Mouse (Mus musculus): ENCODE data around the gene Scel. TPM values are rescaled to one million over a fixed set of nuclear protein-coding genes. Genes with fewer than 3 reads are reported as not detected.
A peak's percentile ranks its signal among the peaks of the same experiment; 100 is the strongest.
"Not testable (repeated sequence)": the region's sequence is repeated elsewhere in the genome, so short reads cannot be mapped to it uniquely, and the experiment has no call there.

Scel gene
- 0.14 and 0.19 TPM in 2 replicates for polyA plus RNA-seq (2015; fragmentation: Nextera tagmentation; extraction: Ambion mirVana)

GRCm38 (mm10) chr14:103512802-103513472 is at the start of gene Scel:
Gene Scel (plus strand): TSS chr14:103513342.
- Histone ChIP-seq H3K36me3 (no peaks in the 10 kb centered on the region), H3K4me1 (replicated peaks) (no peaks in the 10 kb centered on the region), H3K9me3 (replicated peaks) (no peaks in the 10 kb centered on the region), H3K27me3 (no peaks in the 10 kb centered on the region), H3K4me2 (0 out of 2 replicates have a peak within 1 kb of the TSS, but pooled peaks have one; percentile 8), H3K27ac (no peak within 1 kb of the TSS), H3K9ac (no peak within 1 kb of the TSS), H3K4me3 (replicated peaks) (no peak within 1 kb of the TSS)
- ATAC-seq (ENCODE audit: low read depth) (no peak), DNase-seq (no peak)
- 22% methylated on average over 14 of the region's 14 CpGs for WGBS (ENCODE audit: insufficient replicate concordance)

GRCm38 (mm10) chr14:103468691-103469463 is 44.3 kb upstream of the Scel start:
- no peaks in the 10 kb centered on the region for H3K27me3 ChIP-seq
- H3K36me3 ChIP-seq, result no peaks in the 10 kb centered on the region
- H3K9me3 ChIP-seq (replicated peaks), result no peaks in the 10 kb centered on the region
- DNase-seq (no peak), ATAC-seq (ENCODE audit: low read depth) (no peak)
- no peak overlapping the region for H3K9ac ChIP-seq
- peak overlapping the region; percentile 41; the same call in 1 of the 2 replicates for H3K4me2 ChIP-seq
- H3K4me3 ChIP-seq (replicated peaks), result no peak overlapping the region
- WGBS (ENCODE audit: insufficient replicate concordance), result 65% methylated on average over 12 of the region's 12 CpGs
- no peak overlapping the region for H3K27ac ChIP-seq
- H3K4me1 ChIP-seq (replicated peaks), result peaks cover 5% of the 10 kb centered on the region; the same call in 1 of the 2 replicates

DNA sequence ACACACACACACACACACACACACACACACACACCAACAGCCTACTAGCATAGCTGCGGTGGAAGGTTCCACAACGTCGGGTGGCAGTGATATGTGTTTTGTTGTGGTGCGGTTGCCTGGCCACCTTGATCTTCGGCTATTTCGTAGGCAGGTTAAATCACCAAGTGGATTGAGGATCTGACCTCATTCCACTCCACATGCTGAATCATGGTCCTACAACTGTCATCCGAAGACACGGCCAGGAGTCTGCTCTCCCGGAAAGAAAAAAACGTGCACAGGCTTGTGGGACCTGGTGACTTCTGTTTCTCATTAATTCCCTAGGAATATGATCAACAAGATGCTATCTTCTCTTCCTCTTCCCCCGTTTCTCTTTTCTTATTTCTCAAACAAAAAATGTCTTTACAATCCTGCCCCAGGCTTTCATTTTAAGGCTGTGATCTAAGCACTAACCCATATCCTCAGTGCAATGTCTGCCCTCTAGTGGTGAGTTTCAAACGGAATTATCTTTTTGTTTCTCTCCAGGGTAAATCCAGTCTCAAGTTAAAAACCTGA is 43.6 kb upstream of the Scel start:
- Histone ChIP-seq H3K27ac (no peak overlapping the region), H3K36me3 (no peaks in the 10 kb centered on the region), H3K27me3 (no peaks in the 10 kb centered on the region), H3K9ac (no peak overlapping the region), H3K9me3 (replicated peaks) (no peaks in the 10 kb centered on the region), H3K4me3 (replicated peaks) (peak overlapping the region; percentile 28; the same call in 1 of the 2 replicates), H3K4me2 (peak overlapping the region; percentile 41), H3K4me1 (replicated peaks) (peaks cover 5% of the 10 kb centered on the region; the same call in 1 of the 2 replicates)
- DNase-seq, result peak; percentile 6
- ATAC-seq (ENCODE audit: low read depth), result peak; percentile 48
- WGBS (ENCODE audit: insufficient replicate concordance), result 40% methylated on average over 12 of the region's 12 CpGs

DNA sequence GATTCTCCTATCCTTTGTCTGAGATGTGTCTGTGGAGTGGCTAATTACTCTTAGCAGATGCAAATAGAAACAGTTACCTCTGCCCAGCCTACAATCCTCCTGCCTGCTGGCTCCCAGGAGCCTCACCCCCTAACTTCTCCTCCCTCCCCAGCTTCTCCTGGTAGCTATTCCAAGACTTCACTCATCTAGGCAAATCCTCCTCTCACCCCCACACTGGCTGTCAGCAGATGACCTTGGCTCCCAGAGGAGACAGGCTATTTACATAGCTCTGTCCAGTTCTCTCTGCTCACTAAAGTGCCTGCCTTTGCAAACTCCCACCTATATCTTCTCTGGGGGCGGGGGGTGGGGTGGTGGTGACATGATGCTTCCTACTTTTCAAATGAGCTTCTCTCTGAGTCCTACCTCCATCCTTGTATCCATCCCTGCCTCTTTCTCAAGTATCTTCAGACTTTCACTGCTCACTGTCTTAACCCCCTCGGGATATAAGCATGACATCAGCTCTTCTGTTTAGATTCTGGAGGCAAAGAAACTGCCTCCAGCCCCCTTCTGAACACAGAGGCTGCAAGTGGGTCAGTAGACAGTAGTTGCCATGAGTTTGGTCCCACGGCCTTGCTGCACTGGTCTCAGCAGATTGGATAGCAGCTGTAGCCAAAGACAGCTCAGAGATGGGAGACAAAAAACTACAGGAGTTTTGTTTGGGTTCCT is 41.9 kb upstream of the Scel start:
- no peaks in the 10 kb centered on the region for H3K36me3 ChIP-seq
- H3K4me3 ChIP-seq (replicated peaks), result no peak overlapping the region
- no peaks in the 10 kb centered on the region for H3K27me3 ChIP-seq
- no peak for DNase-seq
- no peak overlapping the region for H3K4me2 ChIP-seq
- no peak overlapping the region for H3K9ac ChIP-seq
- H3K27ac ChIP-seq, result no peak overlapping the region
- H3K4me1 ChIP-seq (replicated peaks), result peaks cover 5% of the 10 kb centered on the region; the same call in 1 of the 2 replicates
- no peak for ATAC-seq (ENCODE audit: low read depth)
- WGBS (ENCODE audit: insufficient replicate concordance), result 31% methylated on average over 3 of the region's 3 CpGs
- no peaks in the 10 kb centered on the region for H3K9me3 ChIP-seq (replicated peaks)

DNA sequence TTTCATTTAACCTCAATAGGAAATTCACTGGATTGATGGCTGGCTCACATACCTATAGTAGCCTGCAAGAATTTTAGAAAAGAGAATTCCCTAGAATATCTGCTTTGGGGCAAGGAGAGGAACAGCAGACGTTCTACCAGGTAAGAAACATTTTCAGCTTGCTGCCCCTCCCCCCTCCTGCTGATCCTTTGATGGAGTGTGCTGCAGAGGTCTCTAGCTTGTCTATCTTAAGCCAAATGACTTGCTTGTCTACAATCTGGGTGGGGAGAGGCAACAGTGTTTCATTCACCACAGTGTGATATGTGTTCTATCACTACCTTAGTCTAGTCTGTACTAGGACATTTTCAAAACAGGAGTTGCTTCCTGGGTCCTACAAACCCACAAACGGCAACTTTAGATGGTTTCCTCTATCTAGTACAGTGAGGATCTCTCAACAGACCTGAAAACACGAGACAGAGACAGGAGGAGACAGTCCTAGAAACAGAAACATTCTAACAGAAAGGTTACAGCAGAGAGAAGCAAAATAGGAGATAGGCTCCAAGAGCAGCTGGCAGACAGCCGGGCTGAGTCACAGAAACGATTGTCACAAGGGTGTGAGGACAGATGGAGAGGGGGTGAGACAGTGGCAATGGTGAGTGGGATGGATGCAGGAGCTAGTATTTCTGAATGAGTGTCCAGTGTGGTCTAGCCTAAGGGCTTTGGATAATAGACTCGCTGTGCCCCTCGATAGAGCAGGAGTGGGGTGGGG is 41.2 kb upstream of the Scel start:
- 46% methylated on average over 7 of the region's 7 CpGs for WGBS (ENCODE audit: insufficient replicate concordance)
- DNase-seq (no peak), ATAC-seq (ENCODE audit: low read depth) (no peak)
- no peak overlapping the region for H3K27ac ChIP-seq
- H3K4me1 ChIP-seq (replicated peaks), result peaks cover 5% of the 10 kb centered on the region; the same call in 1 of the 2 replicates
- H3K36me3 ChIP-seq, result no peaks in the 10 kb centered on the region
- H3K27me3 ChIP-seq, result no peaks in the 10 kb centered on the region
- no peak overlapping the region for H3K4me3 ChIP-seq (replicated peaks)
- no peaks in the 10 kb centered on the region for H3K9me3 ChIP-seq (replicated peaks)
- no peak overlapping the region for H3K9ac ChIP-seq
- no peak overlapping the region for H3K4me2 ChIP-seq

- H3K9ac ChIP-seq, result no peak overlapping the region
- no peak overlapping the region for H3K4me2 ChIP-seq
- no peaks in the 10 kb centered on the region for H3K27me3 ChIP-seq
- no peak overlapping the region for H3K4me3 ChIP-seq (replicated peaks)
- WGBS (ENCODE audit: insufficient replicate concordance), result 57% methylated on average over 2 of the region's 2 CpGs
- no peaks in the 10 kb centered on the region for H3K36me3 ChIP-seq
- DNase-seq, result no peak
- no peaks in the 10 kb centered on the region for H3K9me3 ChIP-seq (replicated peaks)
- H3K27ac ChIP-seq, result no peak overlapping the region
- ATAC-seq (ENCODE audit: low read depth), result no peak
- H3K4me1 ChIP-seq (replicated peaks), result peaks cover 5% of the 10 kb centered on the region; the same call in 1 of the 2 replicates
Measured at GRCm38 (mm10) chr14:103472554-103472905, 40.6 kb upstream of the Scel start.

GRCm38 (mm10) chr14:103475312-103475711 is 37.8 kb upstream of the Scel start:
- Histone ChIP-seq H3K4me1 (replicated peaks) (peaks cover 5% of the 10 kb centered on the region; the same call in 1 of the 2 replicates), H3K27me3 (no peaks in the 10 kb centered on the region), H3K9ac (no peak overlapping the region), H3K9me3 (replicated peaks) (no peaks in the 10 kb centered on the region), H3K4me2 (no peak overlapping the region), H3K27ac (no peak overlapping the region), H3K4me3 (replicated peaks) (no peak overlapping the region), H3K36me3 (no peaks in the 10 kb centered on the region)
- 53% methylated on average over 7 of the region's 7 CpGs for WGBS (ENCODE audit: insufficient replicate concordance)
- ATAC-seq (ENCODE audit: low read depth) (no peak), DNase-seq (no peak)

DNA sequence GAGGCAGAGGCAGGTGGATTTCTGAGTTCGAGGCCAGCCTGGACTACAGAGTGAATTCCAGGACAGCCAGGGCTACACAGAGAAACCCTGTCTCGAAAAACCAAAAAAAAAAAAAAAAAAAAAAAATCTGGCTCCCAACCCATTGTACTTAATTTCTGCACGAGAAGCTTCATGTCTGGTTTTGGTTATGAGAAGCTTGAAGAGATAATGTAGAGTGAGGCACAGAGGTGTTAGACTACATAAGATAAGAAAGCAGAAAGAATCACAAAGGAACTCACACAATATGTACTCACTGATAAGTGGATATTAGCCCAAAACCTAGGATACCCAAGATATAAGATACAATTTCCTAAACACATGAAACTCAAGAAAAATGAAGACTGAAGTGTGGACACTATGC is 36.9 kb upstream of the Scel start:
- not testable (repeated sequence) for ATAC-seq (ENCODE audit: low read depth); H3K27me3 ChIP-seq; H3K36me3 ChIP-seq; H3K9me3 ChIP-seq (replicated peaks); H3K9ac ChIP-seq; H3K4me1 ChIP-seq (replicated peaks); H3K4me3 ChIP-seq (replicated peaks); H3K27ac ChIP-seq; H3K4me2 ChIP-seq; DNase-seq
- 37% methylated on average over 3 of the region's 3 CpGs for WGBS (ENCODE audit: insufficient replicate concordance)

- H3K36me3 ChIP-seq, result no peaks in the 10 kb centered on the region
- no peaks in the 10 kb centered on the region for H3K27me3 ChIP-seq
- no peak overlapping the region for H3K4me2 ChIP-seq
- H3K9me3 ChIP-seq (replicated peaks), result no peaks in the 10 kb centered on the region
- no peak for DNase-seq
- 56% methylated on average over 3 of the region's 3 CpGs for WGBS (ENCODE audit: insufficient replicate concordance)
- no peak for ATAC-seq (ENCODE audit: low read depth)
- no peak overlapping the region for H3K9ac ChIP-seq
- H3K27ac ChIP-seq, result no peak overlapping the region
- no peak overlapping the region for H3K4me3 ChIP-seq (replicated peaks)
- no peaks in the 10 kb centered on the region for H3K4me1 ChIP-seq (replicated peaks)
Measured at GRCm38 (mm10) chr14:103477281-103477680, 35.9 kb upstream of the Scel start.

DNA sequence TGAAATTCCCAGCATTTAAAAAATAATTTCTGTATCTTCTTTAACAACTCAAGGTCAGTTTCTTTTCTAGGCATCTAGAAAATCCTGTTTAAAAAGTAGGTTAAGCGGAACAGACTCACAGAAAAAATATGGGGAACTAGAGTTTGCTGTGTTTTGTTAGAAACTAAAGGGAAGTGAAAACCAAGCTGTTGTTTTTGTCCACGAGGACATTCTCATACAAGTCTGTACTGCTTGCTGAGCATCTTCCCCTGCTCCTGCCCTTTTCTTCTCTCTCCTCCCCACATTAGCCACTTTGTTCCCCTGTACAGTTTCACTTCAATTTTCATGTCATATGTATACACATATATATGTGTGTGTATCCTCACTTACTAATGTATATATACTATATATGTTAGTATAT is 35.2 kb upstream of the Scel start:
- no peak overlapping the region for H3K27ac ChIP-seq
- H3K4me3 ChIP-seq (replicated peaks), result no peak overlapping the region
- no peaks in the 10 kb centered on the region for H3K4me1 ChIP-seq (replicated peaks)
- no peaks in the 10 kb centered on the region for H3K9me3 ChIP-seq (replicated peaks)
- no peaks in the 10 kb centered on the region for H3K36me3 ChIP-seq
- WGBS (ENCODE audit: insufficient replicate concordance), result 42% methylated on average over 2 of the region's 2 CpGs
- no peak for DNase-seq
- no peak overlapping the region for H3K9ac ChIP-seq
- H3K4me2 ChIP-seq, result no peak overlapping the region
- ATAC-seq (ENCODE audit: low read depth), result no peak
- no peaks in the 10 kb centered on the region for H3K27me3 ChIP-seq

Data from liver, embryonic 13.5 days (tissue).